Comparison of ENCODE assay signal across 8 mouse cellular contexts in the genomic region with DNA sequence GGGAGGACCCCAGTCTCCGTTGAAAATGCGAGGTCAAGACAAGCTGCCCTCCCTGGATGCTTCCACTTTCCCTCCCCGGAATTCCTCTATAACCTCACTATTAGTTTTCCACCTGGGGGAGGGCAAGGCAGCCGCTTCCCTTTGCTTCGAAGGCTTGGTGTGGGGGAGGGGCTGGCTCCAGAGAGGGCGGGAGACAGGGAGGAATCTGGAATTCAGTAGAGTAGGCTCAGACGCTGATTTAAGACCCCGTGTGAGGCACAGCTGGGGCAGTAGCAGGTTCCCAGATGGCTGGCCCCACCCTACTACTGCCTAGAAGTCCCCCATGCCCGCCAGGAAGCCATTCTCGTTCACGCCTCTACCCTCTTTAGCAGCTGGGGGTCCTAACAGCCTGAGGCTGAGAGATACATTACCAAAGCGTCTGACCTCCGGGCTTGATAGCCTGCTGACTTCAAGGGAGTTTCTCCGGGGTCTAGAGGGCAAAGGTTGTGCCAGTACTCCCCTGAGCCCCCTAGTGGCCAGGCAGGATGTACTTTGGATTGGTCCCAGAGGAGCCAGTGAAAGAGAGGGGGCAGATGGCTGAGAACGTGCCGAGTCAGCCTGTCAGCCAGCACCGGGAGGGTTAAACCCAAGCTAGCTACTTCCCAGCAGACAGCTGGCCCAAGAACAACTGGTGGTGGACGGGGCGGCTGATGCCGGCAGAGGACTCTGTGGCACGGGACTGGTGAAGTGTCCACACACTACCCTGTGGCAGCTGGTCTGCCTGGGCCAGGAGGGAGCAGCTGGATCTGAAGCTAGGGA. TPM values are rescaled to one million over a fixed set of nuclear protein-coding genes. Genes with fewer than 3 reads are reported as not detected.
DNase-seq lines count a peak whose midpoint lies in the region; ATAC-seq and TF ChIP-seq lines count a peak whose summit lies in the region.

No protein-coding gene starts in this region.

- peak overlapping the region; percentile 50 for H3K4me2 ChIP-seq in embryonic facial prominence, embryonic 13.5 days
- H3K4me2 ChIP-seq in heart, embryonic 14.5 days (ENCODE audit: low read length): peak overlapping the region; percentile 57
- H3K4me2 ChIP-seq in stomach, embryonic 15.5 days: peak overlapping the region; percentile 52

- no peaks in the 10 kb centered on the region for H3K9me3 ChIP-seq in embryonic facial prominence, embryonic 13.5 days
- no peaks in the 10 kb centered on the region for H3K9me3 ChIP-seq in heart, embryonic 14.5 days (ENCODE audit: control insufficient read depth, low read length)
- H3K9me3 ChIP-seq in megakaryocyte, embryonic 14.5 days: no peaks in the 10 kb centered on the region
- no peaks in the 10 kb centered on the region for H3K9me3 ChIP-seq in stomach, embryonic 15.5 days

- H3K27ac ChIP-seq in embryonic facial prominence, embryonic 13.5 days: peak overlapping the region; percentile 33; the same call in 1 of the 2 replicates
- peak overlapping the region; percentile 51; a peak in 3 of 4 replicates for H3K27ac ChIP-seq in heart, embryonic 14.5 days (replicated peaks in 1 of 2; ENCODE audit: control insufficient read depth in 1 of 2, insufficient read depth in 1 of 2, low read depth in 2 of 2, low read length in 2 of 2)
- peak overlapping the region; percentile 16 for H3K27ac ChIP-seq in stomach, embryonic 15.5 days

- peak; percentile 84 for DNase-seq in MN1 (ENCODE audit: low spot score)
- DNase-seq in kidney, postnatal 10 days: peak; percentile 82
- DNase-seq in right cerebral cortex, postnatal 36 days (ENCODE audit: low spot score in 2 of 2): no peak

- H3ac ChIP-seq in C2C12 (ENCODE audit: control insufficient read depth, insufficient read length, low read depth): peak overlapping the region; percentile 41

- WGBS in embryonic facial prominence, embryonic 13.5 days: under 1% methylated on average over 21 of the region's 21 CpGs
- 2% methylated on average over 21 of the region's 21 CpGs for WGBS in heart, embryonic 14.5 days
- 2% methylated on average over 21 of the region's 21 CpGs for WGBS in stomach, embryonic 15.5 days

- H3K36me3 ChIP-seq in C2C12 (ENCODE audit: control insufficient read depth, insufficient read depth): no peaks in the 10 kb centered on the region
- H3K36me3 ChIP-seq in embryonic facial prominence, embryonic 13.5 days: no peaks in the 10 kb centered on the region
- H3K36me3 ChIP-seq in heart, embryonic 14.5 days (ENCODE audit: control insufficient read depth, insufficient read depth, low read length): no peaks in the 10 kb centered on the region
- H3K36me3 ChIP-seq in megakaryocyte, embryonic 14.5 days (replicated peaks; ENCODE audit: low read length): no peaks in the 10 kb centered on the region
- no peaks in the 10 kb centered on the region for H3K36me3 ChIP-seq in stomach, embryonic 15.5 days

- no peaks in the 10 kb centered on the region for H3K27me3 ChIP-seq in C2C12 (ENCODE audit: control insufficient read depth, insufficient read depth, insufficient read length)
- H3K27me3 ChIP-seq in embryonic facial prominence, embryonic 13.5 days: peaks cover 55% of the 10 kb centered on the region
- no peaks in the 10 kb centered on the region; the same call in 1 of the 2 replicates for H3K27me3 ChIP-seq in heart, embryonic 14.5 days (ENCODE audit: control insufficient read depth, insufficient read depth, low read length)
- peaks cover 67% of the 10 kb centered on the region for H3K27me3 ChIP-seq in megakaryocyte, embryonic 14.5 days (replicated peaks)
- H3K27me3 ChIP-seq in stomach, embryonic 15.5 days (replicated peaks): peaks cover 8% of the 10 kb centered on the region; the same call in 1 of the 2 replicates

- ATAC-seq in embryonic facial prominence, embryonic 13.5 days (ENCODE audit: insufficient number of reproducible peaks, insufficient read depth, low FRiP score, low TSS enrichment, low read depth): 0 out of 2 replicates have a peak, but pooled peaks have one; percentile 7
- ATAC-seq in heart, embryonic 14.5 days (ENCODE audit: insufficient number of reproducible peaks, insufficient read depth, low FRiP score, low read depth): peak; percentile 4; the same call in 1 of the 2 replicates
- peak; percentile 21; the same call in 1 of the 2 replicates for ATAC-seq in stomach, embryonic 15.5 days (ENCODE audit: insufficient read depth, low FRiP score, low read depth)

- peaks cover 22% of the 10 kb centered on the region for H3K79me3 ChIP-seq in C2C12 (ENCODE audit: low read depth)

- peaks cover 50% of the 10 kb centered on the region for H3K4me1 ChIP-seq in embryonic facial prominence, embryonic 13.5 days
- peaks cover 36 to 49% of the 10 kb centered on the region in 2 experiments for H3K4me1 ChIP-seq in heart, embryonic 14.5 days (ENCODE audit: control insufficient read depth in 2 of 2, insufficient read depth in 2 of 2, low read length in 2 of 2)
- peaks cover 70% of the 10 kb centered on the region for H3K4me1 ChIP-seq in megakaryocyte, embryonic 14.5 days
- H3K4me1 ChIP-seq in stomach, embryonic 15.5 days: peaks cover 52% of the 10 kb centered on the region

- peak; percentile 39 for TF ChIP-seq CTCF in C2C12 (IDR thresholded peaks at IDR 0.05; ENCODE audit: control insufficient read depth, insufficient read depth, insufficient read length)

- no peak overlapping the region for H3K4me3 ChIP-seq in C2C12 (ENCODE audit: insufficient read depth, poor library complexity, severe bottlenecking)
- peak overlapping the region; percentile 17 for H3K4me3 ChIP-seq in embryonic facial prominence, embryonic 13.5 days
- peak overlapping the region; percentile 1 to 20; a peak in 1 of 4 replicates for H3K4me3 ChIP-seq in heart, embryonic 14.5 days (ENCODE audit: control insufficient read depth in 1 of 2, insufficient read depth in 1 of 2, low read depth in 1 of 2, low read length in 2 of 2)
- peak overlapping the region; percentile 88 for H3K4me3 ChIP-seq in megakaryocyte, embryonic 14.5 days (replicated peaks)
- H3K4me3 ChIP-seq in stomach, embryonic 15.5 days (replicated peaks): peak overlapping the region; percentile 16

- H3K9ac ChIP-seq in embryonic facial prominence, embryonic 13.5 days: peak overlapping the region; percentile 37
- no peak overlapping the region; the same call in 1 of the 2 replicates for H3K9ac ChIP-seq in heart, embryonic 14.5 days (ENCODE audit: low read length)
- no peak overlapping the region for H3K9ac ChIP-seq in stomach, embryonic 15.5 days

- peaks cover 32% of the 10 kb centered on the region for H3K79me2 ChIP-seq in C2C12 (ENCODE audit: control insufficient read depth, insufficient read depth)

TF ChIP-seq in C2C12, 6 proteins besides CTCF, POLR2A, EP300 and RAD21:
- TF ChIP-seq MYOD1 (IDR thresholded peaks at IDR 0.05; ENCODE audit: control insufficient read depth, insufficient read length, low read depth) (peak; percentile 82), MAX (IDR thresholded peaks at IDR 0.05) (no peak), USF1 (IDR thresholded peaks at IDR 0.05; ENCODE audit: low read depth) (no peak), CEBPB (IDR thresholded peaks at IDR 0.05; ENCODE audit: low read depth) (no peak), MYOG (IDR thresholded peaks at IDR 0.05; ENCODE audit: control insufficient read depth, extremely low read depth, insufficient read length) (no peak)
TF ChIP-seq in C2C12: peak in this region for 1.

RNA-seq across cellular contexts. Expression of gene Lama5, which starts 1.8 kb away (rescaled TPM):
- 47.4 TPM for polyA plus RNA-seq in C2C12 (2012; fragmentation: generic; extraction: Trizol)
- 19.0 and 25.2 TPM in 2 replicates for polyA plus RNA-seq in embryonic facial prominence, embryonic 13.5 days (2015; fragmentation: Nextera tagmentation; extraction: Ambion mirVana)
- 30.5 and 32.7 TPM in 2 replicates for polyA plus RNA-seq in heart, embryonic 14.5 days (2014; fragmentation: Nextera tagmentation; extraction: Ambion mirVana)
- 0.23 and 3.4 TPM in 2 replicates for polyA plus RNA-seq in megakaryocyte, embryonic 14.5 days (2012; ENCODE audit: insufficient read depth, low replicate concordance)
- polyA plus RNA-seq in stomach, embryonic 15.5 days (2015; fragmentation: Nextera tagmentation; extraction: Ambion mirVana): 45.6 and 47.5 TPM in 2 replicates

RNA-seq across cellular contexts. Expression of gene Rps21, which starts 29.7 kb away (rescaled TPM):
- 5,244 TPM for polyA plus RNA-seq in C2C12 (2012; fragmentation: generic; extraction: Trizol)
- 653 and 689 TPM in 2 replicates for polyA plus RNA-seq in embryonic facial prominence, embryonic 13.5 days (2015; fragmentation: Nextera tagmentation; extraction: Ambion mirVana)
- polyA plus RNA-seq in heart, embryonic 14.5 days (2014; fragmentation: Nextera tagmentation; extraction: Ambion mirVana): 386 and 447 TPM in 2 replicates
- polyA plus RNA-seq in megakaryocyte, embryonic 14.5 days (2012; ENCODE audit: insufficient read depth, low replicate concordance): 99.7 and 1,213 TPM in 2 replicates
- 516 and 531 TPM in 2 replicates for polyA plus RNA-seq in stomach, embryonic 15.5 days (2015; fragmentation: Nextera tagmentation; extraction: Ambion mirVana)

RNA-seq across cellular contexts. Expression of gene Cables2, which starts 45.8 kb away (rescaled TPM):
- polyA plus RNA-seq in C2C12 (2012; fragmentation: generic; extraction: Trizol): 7.9 TPM
- 11.6 and 14.6 TPM in 2 replicates for polyA plus RNA-seq in embryonic facial prominence, embryonic 13.5 days (2015; fragmentation: Nextera tagmentation; extraction: Ambion mirVana)
- 15.1 and 16.1 TPM in 2 replicates for polyA plus RNA-seq in heart, embryonic 14.5 days (2014; fragmentation: Nextera tagmentation; extraction: Ambion mirVana)
- polyA plus RNA-seq in megakaryocyte, embryonic 14.5 days (2012; ENCODE audit: insufficient read depth, low replicate concordance): 8.4 and 46.3 TPM in 2 replicates
- polyA plus RNA-seq in stomach, embryonic 15.5 days (2015; fragmentation: Nextera tagmentation; extraction: Ambion mirVana): 14.5 and 15.2 TPM in 2 replicates

RNA-seq across cellular contexts. Expression of gene Adrm1, which starts 56.2 kb away (rescaled TPM):
- polyA plus RNA-seq in C2C12 (2012; fragmentation: generic; extraction: Trizol): 204 TPM
- polyA plus RNA-seq in embryonic facial prominence, embryonic 13.5 days (2015; fragmentation: Nextera tagmentation; extraction: Ambion mirVana): 168 and 190 TPM in 2 replicates
- polyA plus RNA-seq in heart, embryonic 14.5 days (2014; fragmentation: Nextera tagmentation; extraction: Ambion mirVana): 102 and 109 TPM in 2 replicates
- 509 and 1,399 TPM in 2 replicates for polyA plus RNA-seq in megakaryocyte, embryonic 14.5 days (2012; ENCODE audit: insufficient read depth, low replicate concordance)
- 141 and 172 TPM in 2 replicates for polyA plus RNA-seq in stomach, embryonic 15.5 days (2015; fragmentation: Nextera tagmentation; extraction: Ambion mirVana)

Comparison
In these comparisons a context has a peak if more than half of its experiments do, and no peak if none do; other contexts are left out.
1. DNase-seq: peak in MN1 (single experiment) and kidney, postnatal 10 days (single experiment); none in right cerebral cortex, postnatal 36 days (0 of 2).
2. Peak in every context shown above with its lines, with median percentiles within 50 percentile points of each other: ATAC-seq, H3K27ac ChIP-seq and H3K4me2 ChIP-seq.